Mouse (Mus musculus): ENCODE results near the gene Zkscan16.

Gene Zkscan16

DNA sequence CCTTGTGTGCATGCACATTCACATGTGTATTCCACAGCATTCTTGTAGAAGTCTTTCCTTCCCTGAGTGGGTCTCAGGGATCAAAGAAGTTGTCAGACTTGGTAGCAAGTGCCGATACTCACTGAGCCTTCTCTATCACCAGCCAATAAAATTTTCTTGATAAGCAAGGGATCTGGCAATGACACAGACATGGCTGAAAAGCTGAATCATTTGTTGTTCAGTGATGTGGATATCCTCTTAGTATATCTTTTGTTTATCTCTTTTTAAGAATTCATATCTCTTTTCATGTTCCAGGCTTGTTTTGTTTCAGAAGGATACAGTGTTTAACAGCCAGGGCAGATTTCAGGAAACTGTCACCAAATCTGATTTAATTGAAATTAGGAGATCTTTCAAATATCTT, 55.3 kb downstream of the Zkscan16 start:
- no peak for ATAC-seq (ENCODE audit: low TSS enrichment)

DNA sequence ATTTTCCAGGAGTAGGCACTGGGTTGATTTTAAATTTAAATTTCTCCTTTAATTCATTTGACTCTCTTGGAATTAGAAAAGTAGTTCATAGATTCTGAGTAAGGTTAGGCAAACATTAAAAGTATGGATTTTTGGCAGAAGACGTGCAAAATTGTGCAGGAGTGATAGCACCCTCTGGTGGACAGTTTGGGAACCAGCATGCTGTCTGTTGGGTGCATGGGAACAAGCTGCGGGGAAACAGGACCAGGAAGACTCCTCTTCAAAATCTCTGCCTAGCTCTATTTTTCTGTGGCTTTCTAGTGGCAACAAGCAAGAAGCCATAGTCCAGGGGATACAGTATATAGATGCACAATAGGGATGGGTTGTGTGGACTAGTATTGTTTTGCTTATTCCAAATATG, 56.3 kb downstream of the Zkscan16 start:
- ATAC-seq (ENCODE audit: low TSS enrichment) = peak; percentile 41; the same call in 1 of the 2 replicates

DNA sequence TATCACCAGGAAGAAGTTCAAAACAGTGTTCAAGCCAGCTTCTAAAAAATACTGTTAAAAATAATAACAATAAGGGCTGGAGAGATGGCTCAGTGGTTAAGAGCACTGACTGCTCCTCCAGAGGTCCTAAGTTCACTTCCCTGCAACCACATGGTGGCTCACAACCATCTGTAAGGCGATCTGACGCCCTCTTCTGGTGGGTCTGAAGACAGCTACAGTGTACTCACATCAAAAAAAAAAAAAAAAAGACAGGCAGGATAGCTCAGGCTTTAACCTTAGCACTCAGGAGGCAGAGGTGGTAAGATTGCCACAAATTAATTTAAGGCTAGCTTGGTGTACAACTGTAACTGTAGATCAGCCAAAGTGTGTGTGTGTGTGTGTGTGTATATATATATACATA, 57.2 kb downstream of the Zkscan16 start:
- ATAC-seq (ENCODE audit: low TSS enrichment) = no peak

DNA sequence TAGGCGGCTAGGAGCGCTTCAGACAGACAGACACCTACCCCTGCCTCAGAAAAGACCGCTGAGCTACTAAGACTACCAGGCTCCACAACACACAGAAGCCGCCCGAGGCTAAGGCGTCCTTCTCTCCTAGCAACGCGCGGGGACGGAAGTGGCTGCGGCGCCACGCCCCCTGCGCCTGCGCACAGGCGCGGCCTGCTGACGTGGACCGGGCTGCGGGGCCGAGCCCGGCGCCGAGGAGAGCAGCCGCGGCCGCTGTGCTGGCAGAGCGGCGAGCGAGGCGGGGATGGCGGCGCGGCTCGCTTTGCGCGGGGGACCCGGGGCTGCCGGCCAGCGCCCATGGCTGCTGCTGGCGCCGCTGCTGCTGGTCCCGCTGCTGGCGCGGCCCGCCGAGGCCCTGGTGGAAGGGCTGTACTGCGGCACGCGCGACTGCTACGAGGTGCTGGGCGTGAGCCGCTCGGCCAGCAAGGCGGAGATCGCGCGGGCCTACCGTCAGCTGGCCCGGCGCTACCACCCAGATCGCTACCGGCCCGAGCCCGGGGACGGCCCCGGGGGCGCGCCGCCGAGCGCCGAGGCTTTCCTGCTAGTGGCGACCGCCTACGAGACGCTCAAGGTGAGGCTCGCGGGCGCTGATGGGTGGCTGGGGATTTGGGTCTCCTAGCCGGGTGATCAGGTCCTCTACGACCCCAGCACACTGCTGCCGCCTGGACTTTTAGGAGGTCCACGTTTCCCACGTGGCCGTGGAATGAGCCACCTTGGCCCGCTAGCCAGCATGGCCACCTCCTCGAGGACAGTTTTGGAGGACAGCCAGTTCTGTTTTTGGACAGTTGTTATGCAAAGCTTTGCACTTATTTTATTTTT, 59.7 kb downstream of the Zkscan16 start, which contains the start of gene Gm20503:
TSS of gene Gm20503 (plus strand) at position 263 of the 858 bp plus-strand sequence.
- peak; percentile 94 for ATAC-seq (ENCODE audit: low TSS enrichment)

DNA sequence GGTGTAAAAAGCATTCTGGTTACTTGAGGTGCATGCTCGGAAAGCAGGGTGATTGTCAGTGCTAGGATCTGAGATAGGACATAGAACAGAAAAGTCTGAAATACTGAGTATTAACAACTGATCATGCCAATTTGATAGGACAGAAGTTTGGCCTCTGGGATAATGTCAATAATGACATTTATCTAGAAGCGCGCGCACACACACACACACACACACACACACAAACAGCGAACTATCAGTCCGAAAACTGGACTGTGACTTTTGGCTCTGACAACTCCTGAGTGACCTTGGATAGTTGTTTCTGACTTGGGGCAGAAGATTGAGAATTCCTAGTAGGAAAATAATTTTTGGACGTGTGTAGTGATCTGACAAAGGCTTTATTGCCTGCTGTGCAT, 60.4 kb downstream of the Zkscan16 start:
- no peak; the same call in 1 of the 2 replicates for ATAC-seq (ENCODE audit: low TSS enrichment)

DNA sequence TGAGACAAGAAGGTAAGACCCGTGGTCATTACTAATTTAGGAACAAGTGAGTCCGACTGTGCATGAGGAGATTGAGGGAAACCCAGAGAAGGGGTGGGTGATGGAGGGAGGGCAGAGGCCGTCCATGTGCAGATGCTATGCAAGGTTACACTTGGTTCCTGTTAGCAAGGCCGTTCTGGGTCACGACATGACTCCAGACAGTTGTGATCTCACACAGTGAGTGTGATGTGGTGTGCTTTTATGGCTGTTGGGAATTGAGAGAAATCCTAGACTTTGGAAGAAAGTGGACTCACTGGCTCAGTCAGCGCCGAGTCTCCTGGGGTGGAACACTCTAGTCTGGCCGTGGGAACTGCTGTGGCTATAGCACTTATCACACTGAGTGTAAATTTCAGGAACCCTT, 62.8 kb downstream of the Zkscan16 start:
- no peak for ATAC-seq (ENCODE audit: low TSS enrichment)

DNA sequence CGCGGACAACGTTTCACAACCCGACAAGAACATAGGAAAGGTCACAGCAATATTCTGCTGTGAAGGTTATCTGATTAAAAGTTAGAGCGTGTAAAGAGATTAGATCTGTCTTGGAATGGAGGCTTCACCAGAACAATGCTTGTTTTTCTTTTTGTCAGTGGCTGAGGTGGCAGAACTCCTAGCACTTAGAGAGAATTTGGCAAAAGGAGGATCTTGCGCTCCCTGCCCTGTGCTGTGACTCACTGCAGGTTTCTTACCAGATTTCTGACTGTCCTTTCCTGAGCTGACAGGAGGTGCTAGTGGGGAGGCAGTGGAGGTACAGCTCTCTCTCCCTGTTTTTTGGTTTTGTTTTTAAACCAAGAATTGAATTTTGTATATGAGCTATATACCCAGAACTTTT, 63.6 kb downstream of the Zkscan16 start:
- 0 out of 2 replicates have a peak, but pooled peaks have one; percentile 25 for ATAC-seq (ENCODE audit: low TSS enrichment)

All from frontal cortex, adult (tissue).